Mouse (Mus musculus) 3T3-L1 (cell line): ENCODE measurements at regions not wholly inside any gene's neighbourhood (a gene's known extent, or its start where the extent isn't known, plus 50 kb on each side); places are given as distances from the start of the nearest gene placed in this dataset.

Experiments used
- DNase-seq: peaks from one replicate; pipeline ENCODE4 v3.0.0-alpha.2; 2015; ENCODE audit warnings: low read depth, low spot score

- no peak for DNase-seq
Observed at GRCm38 (mm10) chr16:51910046-51910445, 121.0 kb upstream of the Cblb start.

- DNase-seq: no peak
Observed at GRCm38 (mm10) chr16:51911109-51911765, 119.8 kb upstream of the Cblb start.

GRCm38 (mm10) chr16:51915034-51915928 lies 115.7 kb upstream of the Cblb start:
- no peak for DNase-seq

- no peak for DNase-seq
Observed at GRCm38 (mm10) chr16:51915929-51916308, 115.1 kb upstream of the Cblb start.

- no peak for DNase-seq
Observed at GRCm38 (mm10) chr16:51916337-51916736, 114.7 kb upstream of the Cblb start.

- no peak for DNase-seq
Observed at GRCm38 (mm10) chr16:51916820-51917219, 114.2 kb upstream of the Cblb start.

GRCm38 (mm10) chr16:51917540-51917939 lies 113.5 kb upstream of the Cblb start:
- peak; percentile 19 for DNase-seq

- peak; percentile 16 for DNase-seq
Observed at GRCm38 (mm10) chr16:51921025-51921424, 110.0 kb upstream of the Cblb start.

- DNase-seq: no peak
Observed at GRCm38 (mm10) chr16:51922589-51922988, 108.4 kb upstream of the Cblb start.

- no peak for DNase-seq
Observed at GRCm38 (mm10) chr16:51925639-51926038, 105.4 kb upstream of the Cblb start.

- DNase-seq: no peak
Observed at GRCm38 (mm10) chr16:51933122-51933521, 97.9 kb upstream of the Cblb start.

- peak; percentile 47 for DNase-seq
Observed at GRCm38 (mm10) chr16:51933965-51934364, 97.1 kb upstream of the Cblb start.

- peak; percentile 64 for DNase-seq
Observed at GRCm38 (mm10) chr16:51937298-51937697, 93.7 kb upstream of the Cblb start.

GRCm38 (mm10) chr16:51939061-51939460 lies 92.0 kb upstream of the Cblb start:
- DNase-seq: no peak

- DNase-seq: no peak
Observed at GRCm38 (mm10) chr16:51940574-51940973, 90.5 kb upstream of the Cblb start.

GRCm38 (mm10) chr16:51942431-51943130 lies 88.4 kb upstream of the Cblb start:
- no peak for DNase-seq

GRCm38 (mm10) chr16:51967051-51967845 lies 63.8 kb upstream of the Cblb start:
- peak; percentile 38 for DNase-seq
